Mouse (Mus musculus): ENCODE measurements around the gene Skp2. TPM values are rescaled to one million over a fixed set of nuclear protein-coding genes. Genes with fewer than 3 reads are reported as not detected.

The Skp2 gene
- polyA plus RNA-seq, 1 experiment from 2014 or later, result 81.1 TPM

DNA sequence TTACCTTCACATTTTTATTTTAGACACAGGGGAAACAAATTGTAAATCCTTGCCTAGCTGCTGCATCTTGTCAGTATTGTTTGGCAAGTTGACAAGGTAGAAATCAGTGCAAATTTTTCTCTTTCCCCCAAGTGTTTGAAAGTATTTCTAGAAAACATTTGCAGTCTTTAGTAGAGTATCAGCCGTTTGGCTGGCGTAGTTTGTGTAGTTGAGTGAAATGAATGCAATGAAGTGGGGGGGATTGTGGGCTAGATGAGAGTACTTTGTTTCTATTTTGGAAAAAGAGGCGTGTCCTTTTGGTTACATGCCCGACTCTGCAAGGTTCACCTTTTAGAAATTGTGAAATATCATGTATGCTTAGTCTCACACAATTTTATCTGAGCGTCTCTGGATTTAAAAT, 82.6 kb downstream of the Skp2 start:
- Histone ChIP-seq H3K9me3 (replicated peaks) (no peaks in the 10 kb centered on the region), H3K27me3 (no peaks in the 10 kb centered on the region), H3K9ac (peak overlapping the region; percentile 71), H3K4me2 (peak overlapping the region; percentile 73), H3K4me3 (replicated peaks) (peak overlapping the region; percentile 82), H3K4me1 (peaks cover 39% of the 10 kb centered on the region), H3K36me3 (no peaks in the 10 kb centered on the region), H3K27ac (no peak overlapping the region)
- no peak for ATAC-seq (replicated peaks; ENCODE audit: low FRiP score)
- 34% methylated on average over 5 of the region's 5 CpGs for WGBS

DNA sequence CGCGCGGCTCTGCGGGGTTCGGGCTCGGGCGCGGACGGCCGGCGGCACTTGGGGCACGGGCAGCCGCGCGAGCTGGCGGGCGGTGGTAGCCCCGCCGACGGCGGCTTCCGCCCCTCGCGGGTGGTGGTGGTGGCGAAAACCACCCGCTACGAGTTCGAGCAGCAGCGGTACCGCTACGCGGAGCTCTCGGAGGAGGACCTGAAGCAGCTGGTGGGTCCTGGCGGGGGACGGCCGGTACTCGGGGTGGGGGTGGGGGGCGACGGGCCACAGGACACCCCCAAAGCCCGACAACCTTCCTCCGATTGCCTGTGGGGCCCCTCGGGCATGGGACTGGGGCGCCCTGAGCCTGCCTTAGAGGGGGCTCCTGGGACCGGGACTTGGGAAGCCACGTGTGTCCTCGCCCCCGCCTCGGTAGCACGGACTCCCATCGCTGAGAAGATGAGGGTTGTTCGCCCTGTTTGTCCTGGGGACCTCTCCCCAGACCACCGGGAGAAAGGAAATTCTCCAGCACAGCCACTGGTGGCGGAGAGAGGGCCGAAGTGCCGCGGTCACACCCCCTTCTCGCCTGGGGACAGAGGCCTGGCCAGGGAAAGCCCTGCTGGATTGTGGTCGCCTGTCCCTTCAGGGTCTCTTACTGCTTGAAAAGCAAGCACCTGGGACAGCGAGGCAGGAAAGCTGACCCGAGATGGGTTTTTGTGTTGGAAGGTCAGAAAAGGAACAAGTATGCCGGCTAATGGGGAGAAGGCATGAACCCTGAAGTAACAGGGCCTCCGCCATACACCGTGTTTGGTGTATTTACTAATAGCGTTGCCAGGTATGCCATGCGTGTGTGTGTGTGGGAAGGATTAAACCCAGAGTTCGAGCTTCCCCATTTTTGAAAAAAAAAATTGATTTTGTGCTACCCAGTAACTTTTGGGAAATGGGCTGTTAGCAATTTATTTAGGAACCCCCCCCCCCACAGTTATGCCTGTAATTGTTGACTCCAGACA, 83.4 kb downstream of the Skp2 start:
- Histone ChIP-seq H3K4me1 (peaks cover 39% of the 10 kb centered on the region), H3K9ac (peak overlapping the region; percentile 71), H3K27ac (peak overlapping the region; percentile 89), H3K4me2 (peak overlapping the region; percentile 73), H3K36me3 (no peaks in the 10 kb centered on the region), H3K4me3 (replicated peaks) (peak overlapping the region; percentile 82), H3K9me3 (replicated peaks) (no peaks in the 10 kb centered on the region), H3K27me3 (no peaks in the 10 kb centered on the region)
- WGBS, result under 1% methylated on average over 66 of the region's 66 CpGs
- peak; percentile 26 for ATAC-seq (replicated peaks; ENCODE audit: low FRiP score)

DNA sequence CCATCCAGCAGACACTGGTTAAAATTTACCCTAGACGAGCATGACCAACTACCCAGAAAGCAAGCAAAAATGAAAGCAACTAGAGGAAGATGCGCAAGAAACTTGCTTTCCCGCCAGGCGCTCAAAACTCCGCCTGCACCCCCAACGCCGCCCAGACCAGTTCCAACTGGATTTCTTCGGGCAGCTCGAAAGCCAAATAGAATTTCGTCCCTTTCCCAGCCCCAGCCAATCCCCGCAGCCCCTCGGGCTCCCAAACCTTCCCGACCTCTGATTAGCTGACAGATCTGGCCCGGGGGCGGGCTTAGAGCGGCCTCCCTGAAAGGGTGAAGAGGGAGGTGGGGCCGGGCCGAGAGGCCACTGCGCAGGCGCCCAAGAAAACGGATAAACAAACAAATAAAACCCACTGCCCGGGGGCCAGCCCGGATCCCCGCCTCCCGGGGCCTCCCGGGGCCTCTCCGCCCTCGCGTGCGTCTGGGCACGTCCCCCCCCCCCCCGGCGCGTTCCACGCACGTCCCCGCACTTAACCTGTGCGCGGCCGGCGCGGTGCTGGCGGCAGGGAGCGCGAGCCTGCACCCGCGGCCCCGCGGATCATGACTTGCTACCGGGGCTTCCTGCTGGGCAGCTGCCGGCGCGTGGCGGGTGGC, 84.2 kb downstream of the Skp2 start, which contains the start of gene Nadk2:
TSS of gene Nadk2 (plus strand) at position 349 of the 644 bp plus-strand sequence.
- Histone ChIP-seq H3K4me1 (peaks cover 39% of the 10 kb centered on the region), H3K4me3 (replicated peaks) (peak within 1 kb of the TSS; percentile 82), H3K9ac (peak within 1 kb of the TSS; percentile 71), H3K4me2 (peak within 1 kb of the TSS; percentile 73), H3K36me3 (no peaks in the 10 kb centered on the region), H3K27me3 (no peaks in the 10 kb centered on the region), H3K27ac (peak within 1 kb of the TSS; percentile 89), H3K9me3 (replicated peaks) (no peaks in the 10 kb centered on the region)
- under 1% methylated on average over 49 of the region's 54 CpGs for WGBS
- peak; percentile 99 for ATAC-seq (replicated peaks; ENCODE audit: low FRiP score)

DNA sequence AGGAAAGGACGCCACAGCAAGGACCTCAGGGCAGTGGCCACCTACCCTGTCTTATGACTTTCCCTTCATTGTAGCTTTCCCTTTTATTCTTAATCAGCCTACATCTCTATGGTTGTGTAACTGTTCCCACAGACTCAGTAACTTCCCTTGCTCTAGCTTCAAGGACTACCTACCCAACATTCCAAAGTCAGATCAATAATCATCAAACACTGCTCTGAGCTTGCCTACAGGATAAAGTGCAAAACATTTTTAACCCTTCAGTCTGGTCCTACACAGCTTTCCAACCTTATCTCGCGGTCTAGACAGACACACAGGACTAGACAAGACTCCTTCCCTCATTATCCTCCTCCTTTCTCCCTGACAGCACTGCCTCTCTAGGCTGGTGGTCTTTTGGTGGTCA, 84.9 kb downstream of the Skp2 start:
- no peaks in the 10 kb centered on the region for H3K27me3 ChIP-seq
- peak overlapping the region; percentile 89 for H3K27ac ChIP-seq
- no peaks in the 10 kb centered on the region for H3K9me3 ChIP-seq (replicated peaks)
- WGBS, result 4% methylated on average over 3 of the region's 3 CpGs
- H3K4me2 ChIP-seq, result peak overlapping the region; percentile 73
- ATAC-seq (replicated peaks; ENCODE audit: low FRiP score), result peak; percentile 10
- peak overlapping the region; percentile 82 for H3K4me3 ChIP-seq (replicated peaks)
- H3K4me1 ChIP-seq, result peaks cover 35% of the 10 kb centered on the region
- peak overlapping the region; percentile 52 for H3K9ac ChIP-seq
- H3K36me3 ChIP-seq, result no peaks in the 10 kb centered on the region

DNA sequence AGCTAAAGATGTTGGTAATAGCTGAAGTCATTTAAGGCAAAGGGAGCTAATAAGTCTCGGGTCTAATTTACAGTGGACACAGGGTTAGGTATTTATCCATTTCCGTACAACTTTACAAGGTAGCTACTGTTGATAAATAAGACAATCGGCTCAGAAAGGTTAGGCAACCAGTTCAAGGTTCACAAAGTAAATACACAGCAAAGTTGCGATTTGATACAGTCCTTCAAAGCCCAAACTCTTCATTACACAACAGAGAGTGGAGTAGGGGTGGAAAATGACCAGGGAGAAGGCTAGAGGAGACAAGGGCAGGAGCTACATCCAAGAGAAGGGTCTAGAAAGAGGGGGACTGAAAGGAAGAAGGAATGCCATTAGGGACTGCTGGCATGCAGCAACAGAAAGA, 86.3 kb downstream of the Skp2 start:
- Histone ChIP-seq H3K4me2 (no peak overlapping the region), H3K27me3 (no peaks in the 10 kb centered on the region), H3K4me3 (replicated peaks) (no peak overlapping the region), H3K27ac (no peak overlapping the region), H3K36me3 (no peaks in the 10 kb centered on the region), H3K9me3 (replicated peaks) (no peaks in the 10 kb centered on the region), H3K4me1 (peaks cover 21% of the 10 kb centered on the region), H3K9ac (no peak overlapping the region)
- WGBS, result 84% methylated on average over 4 of the region's 4 CpGs
- no peak for ATAC-seq (replicated peaks; ENCODE audit: low FRiP score)

Other genes starting within 250 kb of the Skp2 start
- gene Ranbp3l, start 187.5 kb downstream of the Skp2 start, polyA plus RNA-seq (2015; fragmentation: Nextera tagmentation; extraction: Ambion mirVana), result 1.9 and 2.3 TPM in 2 replicates
- gene Nadk2, start 84.2 kb downstream of the Skp2 start, polyA plus RNA-seq (2015; fragmentation: Nextera tagmentation; extraction: Ambion mirVana), result 27.0 and 27.3 TPM in 2 replicates
- gene Lmbrd2, start 14.9 kb downstream of the Skp2 start, polyA plus RNA-seq (2015; fragmentation: Nextera tagmentation; extraction: Ambion mirVana), result 3.6 and 3.7 TPM in 2 replicates
- gene Ugt3a1, start 121.5 kb upstream of the Skp2 start, polyA plus RNA-seq (2015; fragmentation: Nextera tagmentation; extraction: Ambion mirVana), result 0.13 and 0.17 TPM in 2 replicates
- gene Ugt3a2, start 180.1 kb upstream of the Skp2 start, polyA plus RNA-seq (2015; fragmentation: Nextera tagmentation; extraction: Ambion mirVana), result 0.06 and 0.39 TPM in 2 replicates